Mouse (Mus musculus) kidney, embryonic 15.5 days (tissue): Measurements from ENCODE around the gene Dact3. TPM values are rescaled to one million over a fixed set of nuclear protein-coding genes. Genes with fewer than 3 reads are reported as not detected.
A peak's percentile ranks its signal among the peaks of the same experiment; 100 is the strongest.

Experiments
- ATAC-seq: fragments of 200-750 bp; cut with Nextera tagmentation; replicated peaks from 2 replicates; pipeline ENCODE4 v1.8.0; 2017; ENCODE audit warnings: moderate TSS enrichment; ENCODE audit not compliant: low FRiP score
- H3K27ac ChIP-seq: fragments of 300-500 bp; sonication (generic); 2 replicates; pipeline ENCODE4 v1.5.1; 2015; ENCODE audit warnings: mild to moderate bottlenecking, inconsistent platforms
- H3K27me3 ChIP-seq: fragments of 300-500 bp; sonication (generic); 2 replicates; pipeline ENCODE4 v1.6.1; 2015; ENCODE audit warnings: inconsistent platforms
- H3K36me3 ChIP-seq: fragments of 300-500 bp; sonication (generic); 2 replicates; pipeline ENCODE4 v1.6.1; 2015; ENCODE audit warnings: inconsistent platforms
- H3K4me1 ChIP-seq: fragments of 300-500 bp; sonication (generic); 2 replicates; pipeline ENCODE4 v1.6.1; 2015; ENCODE audit warnings: inconsistent platforms
- H3K4me2 ChIP-seq: fragments of 300-500 bp; sonication (generic); 2 replicates; pipeline ENCODE4 v1.6.1; 2015; ENCODE audit warnings: moderate library complexity, mild to moderate bottlenecking, inconsistent platforms
- H3K4me3 ChIP-seq: fragments of 300-500 bp; sonication (generic); replicated peaks from 2 replicates; pipeline ENCODE4 v1.5.1; 2015; ENCODE audit warnings: mild to moderate bottlenecking, inconsistent platforms
- H3K9ac ChIP-seq: fragments of 300-500 bp; sonication (generic); 2 replicates; pipeline ENCODE4 v1.6.1; 2015; ENCODE audit warnings: mild to moderate bottlenecking, inconsistent platforms
- H3K9me3 ChIP-seq: fragments of 300-500 bp; sonication (generic); replicated peaks from 2 replicates; pipeline ENCODE4 v1.6.1; 2016; ENCODE audit warnings: inconsistent platforms
- WGBS: fragments of 180-500 bp; shearing (Covaris S2); methylation state at CpG from one replicate; pipeline ENCODE4 v1.1.7; 2015; ENCODE audit warnings: mixed read lengths; 5-methylcytosine and 5-hydroxymethylcytosine counted together
- polyA plus RNA-seq: library from polyadenylated mRNA; unstranded; fragments of >200 nt; fragmentation: Nextera tagmentation; extraction: Ambion mirVana; gene quantifications from 2 replicates; pipeline ENCODE4 v1.2.1, GENCODE M21; 2015

Dact3 gene
- 2.6 TPM in 2 replicates for polyA plus RNA-seq

GRCm38 (mm10) chr7:16875310-16875325 lies at the start of gene Dact3:
Gene Dact3, plus strand, starts transcription at chr7:16875317.
- H3K27ac ChIP-seq = peak within 1 kb of the TSS; percentile 95
- WGBS = 0% methylated on average over 1 of the region's 1 CpGs
- peak within 1 kb of the TSS; percentile 96 for H3K4me2 ChIP-seq
- peak within 1 kb of the TSS; percentile 81 for H3K9ac ChIP-seq
- peaks cover 17% of the 10 kb centered on the region; the same call in 1 of the 2 replicates for H3K36me3 ChIP-seq
- H3K4me3 ChIP-seq = peak within 1 kb of the TSS; percentile 81
- no peaks in the 10 kb centered on the region for H3K27me3 ChIP-seq
- H3K9me3 ChIP-seq = no peaks in the 10 kb centered on the region
- ATAC-seq = no peak
- H3K4me1 ChIP-seq = peaks cover 38% of the 10 kb centered on the region

GRCm38 (mm10) chr7:16825785-16826184 lies 49.3 kb upstream of the Dact3 start:
- no peak overlapping the region for H3K27ac ChIP-seq

GRCm38 (mm10) chr7:16826571-16826970 lies 48.5 kb upstream of the Dact3 start:
- Histone ChIP-seq H3K4me2 (no peak overlapping the region), H3K9me3 (no peaks in the 10 kb centered on the region), H3K4me1 (peaks cover 4% of the 10 kb centered on the region; the same call in 1 of the 2 replicates), H3K27me3 (no peaks in the 10 kb centered on the region), H3K27ac (no peak overlapping the region), H3K9ac (no peak overlapping the region), H3K4me3 (no peak overlapping the region), H3K36me3 (peaks cover 92% of the 10 kb centered on the region)
- 74% methylated on average over 5 of the region's 5 CpGs for WGBS
- ATAC-seq = no peak

More at GRCm38 (mm10) chr7:16825785-16826184, 49.3 kb upstream of the Dact3 start:
- Histone ChIP-seq H3K9me3 (no peaks in the 10 kb centered on the region), H3K4me2 (no peak overlapping the region), H3K36me3 (peaks cover 84% of the 10 kb centered on the region), H3K27me3 (no peaks in the 10 kb centered on the region), H3K9ac (no peak overlapping the region), H3K4me1 (peaks cover 12% of the 10 kb centered on the region), H3K4me3 (no peak overlapping the region)
- WGBS = 81% methylated on average over 10 of the region's 10 CpGs
- ATAC-seq = no peak

- WGBS = 79% methylated on average over 4 of the region's 4 CpGs
- Histone ChIP-seq H3K36me3 (peaks cover 98% of the 10 kb centered on the region), H3K27me3 (no peaks in the 10 kb centered on the region), H3K4me1 (no peaks in the 10 kb centered on the region), H3K27ac (no peak overlapping the region), H3K4me3 (no peak overlapping the region), H3K4me2 (no peak overlapping the region), H3K9ac (no peak overlapping the region), H3K9me3 (no peaks in the 10 kb centered on the region)
- no peak for ATAC-seq
Measured at GRCm38 (mm10) chr7:16827274-16827673, 47.8 kb upstream of the Dact3 start.

- Histone ChIP-seq H3K9me3 (no peaks in the 10 kb centered on the region), H3K9ac (no peak overlapping the region), H3K27ac (no peak overlapping the region), H3K4me2 (no peak overlapping the region), H3K27me3 (no peaks in the 10 kb centered on the region), H3K36me3 (peaks cover 100% of the 10 kb centered on the region), H3K4me1 (no peaks in the 10 kb centered on the region), H3K4me3 (no peak overlapping the region)
- no peak for ATAC-seq
- 81% methylated on average over 9 of the region's 9 CpGs for WGBS
Measured at GRCm38 (mm10) chr7:16830449-16830848, 44.7 kb upstream of the Dact3 start.

- no peak overlapping the region for H3K4me2 ChIP-seq
- WGBS = 93% methylated on average over 18 of the region's 18 CpGs
- H3K4me3 ChIP-seq = no peak overlapping the region
- H3K9me3 ChIP-seq = no peaks in the 10 kb centered on the region
- no peak overlapping the region for H3K27ac ChIP-seq
- H3K4me1 ChIP-seq = peaks cover 20% of the 10 kb centered on the region
- no peak overlapping the region for H3K9ac ChIP-seq
- H3K27me3 ChIP-seq = no peaks in the 10 kb centered on the region
- no peak for ATAC-seq
- H3K36me3 ChIP-seq = peaks cover 79% of the 10 kb centered on the region
Measured at GRCm38 (mm10) chr7:16837916-16838803, 37.0 kb upstream of the Dact3 start.

- H3K36me3 ChIP-seq = peaks cover 71% of the 10 kb centered on the region
- no peak for ATAC-seq
- no peaks in the 10 kb centered on the region for H3K27me3 ChIP-seq
- 80% methylated on average over 6 of the region's 6 CpGs for WGBS
- no peak overlapping the region for H3K4me3 ChIP-seq
- H3K27ac ChIP-seq = no peak overlapping the region
- H3K9ac ChIP-seq = no peak overlapping the region
- H3K9me3 ChIP-seq = no peaks in the 10 kb centered on the region
- H3K4me1 ChIP-seq = peaks cover 27% of the 10 kb centered on the region
- no peak overlapping the region for H3K4me2 ChIP-seq
Measured at GRCm38 (mm10) chr7:16838804-16839426, 36.2 kb upstream of the Dact3 start.

- no peak overlapping the region for H3K27ac ChIP-seq
- peaks cover 65% of the 10 kb centered on the region for H3K36me3 ChIP-seq
- no peaks in the 10 kb centered on the region for H3K9me3 ChIP-seq
- WGBS = 93% methylated on average over 12 of the region's 12 CpGs
- H3K27me3 ChIP-seq = no peaks in the 10 kb centered on the region
- H3K4me2 ChIP-seq = no peak overlapping the region
- peaks cover 34% of the 10 kb centered on the region for H3K4me1 ChIP-seq
- ATAC-seq = no peak
- H3K9ac ChIP-seq = no peak overlapping the region
- no peak overlapping the region for H3K4me3 ChIP-seq
Measured at GRCm38 (mm10) chr7:16839427-16840108, 35.5 kb upstream of the Dact3 start.

- WGBS = 92% methylated on average over 2 of the region's 2 CpGs
- Histone ChIP-seq H3K4me1 (peaks cover 39% of the 10 kb centered on the region), H3K4me3 (no peak overlapping the region), H3K4me2 (no peak overlapping the region), H3K27ac (no peak overlapping the region), H3K27me3 (no peaks in the 10 kb centered on the region), H3K36me3 (peaks cover 59% of the 10 kb centered on the region), H3K9me3 (no peaks in the 10 kb centered on the region), H3K9ac (no peak overlapping the region)
- ATAC-seq = no peak
Measured at GRCm38 (mm10) chr7:16840109-16840491, 35.0 kb upstream of the Dact3 start.

GRCm38 (mm10) chr7:16841078-16841477 lies 34.0 kb upstream of the Dact3 start:
- WGBS = 67% methylated on average over 4 of the region's 4 CpGs
- peak overlapping the region; percentile 89 for H3K27ac ChIP-seq

GRCm38 (mm10) chr7:16841561-16842560 lies 33.3 kb upstream of the Dact3 start:
- peak overlapping the region; percentile 69; the same call in 1 of the 2 replicates for H3K9ac ChIP-seq
- WGBS = 39% methylated on average over 11 of the region's 11 CpGs
- H3K36me3 ChIP-seq = peaks cover 51% of the 10 kb centered on the region
- H3K27ac ChIP-seq = peak overlapping the region; percentile 89
- H3K27me3 ChIP-seq = no peaks in the 10 kb centered on the region
- no peaks in the 10 kb centered on the region for H3K9me3 ChIP-seq
- peak overlapping the region; percentile 70 for H3K4me3 ChIP-seq
- H3K4me2 ChIP-seq = peak overlapping the region; percentile 97
- H3K4me1 ChIP-seq = peaks cover 49% of the 10 kb centered on the region
- peak; percentile 4; the same call in 1 of the 2 replicates for ATAC-seq

More at GRCm38 (mm10) chr7:16841078-16841477, 34.0 kb upstream of the Dact3 start:
- Histone ChIP-seq H3K4me2 (no peak overlapping the region), H3K9me3 (no peaks in the 10 kb centered on the region), H3K4me1 (peaks cover 49% of the 10 kb centered on the region), H3K36me3 (peaks cover 55% of the 10 kb centered on the region), H3K9ac (no peak overlapping the region), H3K4me3 (no peak overlapping the region), H3K27me3 (no peaks in the 10 kb centered on the region)
- ATAC-seq = no peak
